Mouse (Mus musculus) retina, postnatal 1 day (tissue): ENCODE measurements around the gene Gm45785.

Experiments used
- DNase-seq: peaks from one replicate; pipeline ENCODE4 v3.0.0-alpha.2; 2012

The Gm45785 gene

GRCm38 (mm10) chr7:140857550-140858505 is 1.7 kb upstream of the Gm45785 start, which contains the start of gene Bet1l:
Bet1l (minus strand) TSS chr7:140857577.
- peak; percentile 22 for DNase-seq

- peak; percentile 86 for DNase-seq
Observed at GRCm38 (mm10) chr7:140856785-140857549, 836 bp upstream of the Gm45785 start, which contains the start of gene Ric8a. Ric8a (plus strand) TSS chr7:140856957.

GRCm38 (mm10) chr7:140855181-140855580 is 950 bp downstream of the Gm45785 start:
- DNase-seq, result no peak

GRCm38 (mm10) chr7:140854483-140854882 is 1.6 kb downstream of the Gm45785 start:
- DNase-seq, result no peak

GRCm38 (mm10) chr7:140853386-140853785 is 2.7 kb downstream of the Gm45785 start:
- DNase-seq, result no peak

- no peak for DNase-seq
Observed at GRCm38 (mm10) chr7:140851916-140852315, 4.2 kb downstream of the Gm45785 start.

GRCm38 (mm10) chr7:140848591-140848990 is 7.5 kb downstream of the Gm45785 start:
- no peak for DNase-seq

GRCm38 (mm10) chr7:140847755-140848580 is 8.2 kb downstream of the Gm45785 start, which contains the start of gene Odf3:
Odf3 (plus strand) TSS chr7:140847805.
- DNase-seq, result no peak

- DNase-seq, result no peak
Observed at GRCm38 (mm10) chr7:140846676-140847075, 9.5 kb downstream of the Gm45785 start.

GRCm38 (mm10) chr7:140845683-140846082 is 10.4 kb downstream of the Gm45785 start:
- DNase-seq, result no peak

GRCm38 (mm10) chr7:140844905-140845665 is 11.0 kb downstream of the Gm45785 start, which contains the start of gene Scgb1c1:
Scgb1c1 (plus strand) TSS chr7:140845547.
- peak; percentile 91 for DNase-seq

- no peak for DNase-seq
Observed at GRCm38 (mm10) chr7:140843806-140844205, 12.3 kb downstream of the Gm45785 start.

GRCm38 (mm10) chr7:140840750-140841735 is 15.1 kb downstream of the Gm45785 start:
- no peak for DNase-seq

GRCm38 (mm10) chr7:140839556-140839955 is 16.6 kb downstream of the Gm45785 start:
- DNase-seq, result no peak

GRCm38 (mm10) chr7:140836243-140837115 is 19.7 kb downstream of the Gm45785 start:
- DNase-seq, result no peak

- DNase-seq, result no peak
Observed at GRCm38 (mm10) chr7:140835758-140836087, 20.4 kb downstream of the Gm45785 start.

- DNase-seq, result no peak
Observed at GRCm38 (mm10) chr7:140834968-140835757, 21.0 kb downstream of the Gm45785 start, which contains the start of gene Urah. Urah (plus strand) TSS chr7:140835018.

GRCm38 (mm10) chr7:140833341-140833740 is 22.8 kb downstream of the Gm45785 start:
- no peak for DNase-seq
